Mouse (Mus musculus): ENCODE data around the gene Ints1.

Gene Ints1

GRCm38 (mm10) chr5:139797473-139798167 is 22.1 kb upstream of the Ints1 start:
- no peaks in the 10 kb centered on the region for H3K9me3 ChIP-seq (ENCODE audit: low read length)
- H3K36me3 ChIP-seq (ENCODE audit: insufficient read depth, low read length) = peaks cover 30% of the 10 kb centered on the region
- no peak overlapping the region; the same call in 1 of the 2 replicates for H3K4me3 ChIP-seq (replicated peaks; ENCODE audit: low read length)
- TF ChIP-seq CTCF (conservative IDR thresholded peaks at IDR 0.05; ENCODE audit: low read length) (no peak), NANOG (IDR thresholded peaks at IDR 0.05; ENCODE audit: borderline replicate concordance, low read length) (no peak), POU5F1 (IDR thresholded peaks at IDR 0.05; ENCODE audit: borderline replicate concordance, low read length) (no peak)
- H3K27me3 ChIP-seq (ENCODE audit: insufficient read depth, low read length) = peaks cover 7% of the 10 kb centered on the region
- H3K4me1 ChIP-seq (replicated peaks; ENCODE audit: low read depth, low read length) = peaks cover 69% of the 10 kb centered on the region

GRCm38 (mm10) chr5:139796900-139797299 is 21.4 kb upstream of the Ints1 start:
- Histone ChIP-seq H3K4me3 (replicated peaks; ENCODE audit: low read length) (no peak overlapping the region), H3K36me3 (ENCODE audit: insufficient read depth, low read length) (peaks cover 29% of the 10 kb centered on the region), H3K4me1 (replicated peaks; ENCODE audit: low read depth, low read length) (peaks cover 74% of the 10 kb centered on the region), H3K9me3 (ENCODE audit: low read length) (no peaks in the 10 kb centered on the region), H3K27me3 (ENCODE audit: insufficient read depth, low read length) (peaks cover 14% of the 10 kb centered on the region)
- TF ChIP-seq POU5F1 (IDR thresholded peaks at IDR 0.05; ENCODE audit: borderline replicate concordance, low read length) (no peak), NANOG (IDR thresholded peaks at IDR 0.05; ENCODE audit: borderline replicate concordance, low read length) (no peak), CTCF (conservative IDR thresholded peaks at IDR 0.05; ENCODE audit: low read length) (no peak)

GRCm38 (mm10) chr5:139796001-139796620 is 20.6 kb upstream of the Ints1 start:
- H3K4me3 ChIP-seq (replicated peaks; ENCODE audit: low read length) = no peak overlapping the region

GRCm38 (mm10) chr5:139794938-139795337 is 19.5 kb upstream of the Ints1 start:
- Histone ChIP-seq H3K4me3 (replicated peaks; ENCODE audit: low read length) (no peak overlapping the region), H3K27me3 (ENCODE audit: insufficient read depth, low read length) (peaks cover 19% of the 10 kb centered on the region), H3K36me3 (ENCODE audit: insufficient read depth, low read length) (peaks cover 10% of the 10 kb centered on the region), H3K9me3 (ENCODE audit: low read length) (peaks cover 6% of the 10 kb centered on the region), H3K4me1 (replicated peaks; ENCODE audit: low read depth, low read length) (peaks cover 64% of the 10 kb centered on the region)
- TF ChIP-seq POU5F1 (IDR thresholded peaks at IDR 0.05; ENCODE audit: borderline replicate concordance, low read length) = no peak
- TF ChIP-seq CTCF (conservative IDR thresholded peaks at IDR 0.05; ENCODE audit: low read length) = no peak
- TF ChIP-seq NANOG (IDR thresholded peaks at IDR 0.05; ENCODE audit: borderline replicate concordance, low read length) = no peak

More at GRCm38 (mm10) chr5:139796001-139796620, 20.6 kb upstream of the Ints1 start:
- H3K36me3 ChIP-seq (ENCODE audit: insufficient read depth, low read length) = peaks cover 22% of the 10 kb centered on the region
- H3K9me3 ChIP-seq (ENCODE audit: low read length) = peaks cover under 1% of the 10 kb centered on the region
- peaks cover 19% of the 10 kb centered on the region for H3K27me3 ChIP-seq (ENCODE audit: insufficient read depth, low read length)
- peaks cover 76% of the 10 kb centered on the region for H3K4me1 ChIP-seq (replicated peaks; ENCODE audit: low read depth, low read length)
- TF ChIP-seq NANOG (IDR thresholded peaks at IDR 0.05; ENCODE audit: borderline replicate concordance, low read length) (no peak), CTCF (conservative IDR thresholded peaks at IDR 0.05; ENCODE audit: low read length) (no peak), POU5F1 (IDR thresholded peaks at IDR 0.05; ENCODE audit: borderline replicate concordance, low read length) (no peak)

GRCm38 (mm10) chr5:139794137-139794536 is 18.7 kb upstream of the Ints1 start:
- TF ChIP-seq CTCF (conservative IDR thresholded peaks at IDR 0.05; ENCODE audit: low read length) = no peak
- TF ChIP-seq POU5F1 (IDR thresholded peaks at IDR 0.05; ENCODE audit: borderline replicate concordance, low read length) = no peak
- TF ChIP-seq NANOG (IDR thresholded peaks at IDR 0.05; ENCODE audit: borderline replicate concordance, low read length) = no peak
- Histone ChIP-seq H3K4me3 (replicated peaks; ENCODE audit: low read length) (no peak overlapping the region), H3K27me3 (ENCODE audit: insufficient read depth, low read length) (peaks cover 19% of the 10 kb centered on the region), H3K4me1 (replicated peaks; ENCODE audit: low read depth, low read length) (peaks cover 58% of the 10 kb centered on the region), H3K36me3 (ENCODE audit: insufficient read depth, low read length) (0 out of 2 replicates have a peak, but pooled peaks cover 4% of the 10 kb centered on the region), H3K9me3 (ENCODE audit: low read length) (peaks cover 6% of the 10 kb centered on the region)

- TF ChIP-seq NANOG (IDR thresholded peaks at IDR 0.05; ENCODE audit: borderline replicate concordance, low read length) (no peak), POU5F1 (IDR thresholded peaks at IDR 0.05; ENCODE audit: borderline replicate concordance, low read length) (no peak), CTCF (conservative IDR thresholded peaks at IDR 0.05; ENCODE audit: low read length) (no peak)
Observed at GRCm38 (mm10) chr5:139793338-139794089, 18.0 kb upstream of the Ints1 start.

GRCm38 (mm10) chr5:139792966-139793337 is 17.5 kb upstream of the Ints1 start:
- Histone ChIP-seq H3K4me1 (replicated peaks; ENCODE audit: low read depth, low read length) (peaks cover 54% of the 10 kb centered on the region), H3K36me3 (ENCODE audit: insufficient read depth, low read length) (0 out of 2 replicates have a peak, but pooled peaks cover 4% of the 10 kb centered on the region), H3K27me3 (ENCODE audit: insufficient read depth, low read length) (peaks cover 19% of the 10 kb centered on the region), H3K9me3 (ENCODE audit: low read length) (peaks cover 6% of the 10 kb centered on the region), H3K4me3 (replicated peaks; ENCODE audit: low read length) (no peak overlapping the region)
- TF ChIP-seq POU5F1 (IDR thresholded peaks at IDR 0.05; ENCODE audit: borderline replicate concordance, low read length) = no peak
- no peak for TF ChIP-seq NANOG (IDR thresholded peaks at IDR 0.05; ENCODE audit: borderline replicate concordance, low read length)
- TF ChIP-seq CTCF (conservative IDR thresholded peaks at IDR 0.05; ENCODE audit: low read length) = no peak

More at GRCm38 (mm10) chr5:139793338-139794089, 18.0 kb upstream of the Ints1 start:
- Histone ChIP-seq H3K4me3 (replicated peaks; ENCODE audit: low read length) (no peak overlapping the region), H3K4me1 (replicated peaks; ENCODE audit: low read depth, low read length) (peaks cover 58% of the 10 kb centered on the region), H3K36me3 (ENCODE audit: insufficient read depth, low read length) (0 out of 2 replicates have a peak, but pooled peaks cover 4% of the 10 kb centered on the region), H3K9me3 (ENCODE audit: low read length) (peaks cover 6% of the 10 kb centered on the region), H3K27me3 (ENCODE audit: insufficient read depth, low read length) (peaks cover 19% of the 10 kb centered on the region)

Measured in E14TG2a.4 (cell line).